Mouse (Mus musculus) thymus, postnatal 0 days (tissue): ENCODE data around the gene Olfr532. TPM values are rescaled to one million over a fixed set of nuclear protein-coding genes. Genes with fewer than 3 reads are reported as not detected.
"Not testable (repeated sequence)": the region's sequence is repeated elsewhere in the genome, so short reads cannot be mapped to it uniquely, and the experiment has no call there.

ENCODE experiments used
- DNase-seq: peaks from one replicate; pipeline ENCODE4 v3.0.0-alpha.2; 2015; ENCODE audit warnings: low spot score
- polyA plus RNA-seq: library from polyadenylated mRNA; unstranded; fragments of >200 nt; fragmentation: Nextera tagmentation; extraction: Ambion mirVana; gene quantifications from 2 replicates; pipeline ENCODE4 v1.2.1, GENCODE M21; 2015

Gene Olfr532
- not detected in 2 replicates for polyA plus RNA-seq

- no peak for DNase-seq
Measured at GRCm38 (mm10) chr7:140421539-140421938, at the start of gene Olfr532. TSS of gene Olfr532 (minus strand) at chr7:140421639.

GRCm38 (mm10) chr7:140463070-140463469, 41.6 kb upstream of the Olfr532 start, which contains the start of gene Olfr533:
TSS of gene Olfr533 (plus strand) at chr7:140463370.
- DNase-seq = not testable (repeated sequence)

DNA sequence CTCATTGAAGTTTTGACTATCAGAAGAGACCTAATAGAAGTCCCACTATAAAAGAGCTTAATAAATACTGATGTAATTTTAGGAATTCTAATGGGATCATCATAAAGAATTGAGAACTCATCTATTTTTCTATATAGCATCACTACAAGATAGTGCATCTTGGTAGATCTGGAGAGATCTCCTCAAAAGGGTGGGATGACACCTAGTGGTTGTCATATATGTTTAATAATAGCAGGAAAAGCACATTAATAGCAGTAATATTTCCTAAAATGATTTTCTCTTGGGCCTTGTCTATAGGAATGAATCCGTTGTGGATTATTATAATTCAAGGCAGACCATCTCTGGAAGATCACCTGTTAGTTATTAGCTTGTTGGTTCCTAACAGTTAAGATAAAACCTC, 21.7 kb upstream of the Olfr532 start:
- no peak for DNase-seq

GRCm38 (mm10) chr7:140402818-140403217, 18.6 kb downstream of the Olfr532 start, which contains the start of gene Olfr531:
TSS of gene Olfr531 (minus strand) at chr7:140402918.
- DNase-seq = no peak

DNA sequence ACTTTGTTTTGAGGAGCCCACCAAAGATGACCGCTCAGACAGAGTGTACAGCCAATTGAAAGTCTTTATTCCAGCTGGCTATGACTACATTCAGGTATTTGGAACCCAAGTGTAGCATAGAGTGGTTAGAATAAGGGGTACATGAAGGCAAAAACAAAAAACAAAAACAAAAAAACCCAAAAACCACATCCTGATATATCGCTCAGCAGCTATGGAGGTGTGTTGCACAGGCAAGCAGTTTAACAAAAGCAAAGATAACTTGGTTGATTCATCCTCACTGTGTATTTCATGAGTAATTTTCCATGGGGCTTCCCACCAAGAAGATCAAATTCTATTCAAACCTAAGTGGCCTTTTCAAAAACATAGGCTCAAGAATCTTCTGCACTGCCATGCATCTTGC, 44.5 kb downstream of the Olfr532 start:
- peak; percentile 80 for DNase-seq

DNA sequence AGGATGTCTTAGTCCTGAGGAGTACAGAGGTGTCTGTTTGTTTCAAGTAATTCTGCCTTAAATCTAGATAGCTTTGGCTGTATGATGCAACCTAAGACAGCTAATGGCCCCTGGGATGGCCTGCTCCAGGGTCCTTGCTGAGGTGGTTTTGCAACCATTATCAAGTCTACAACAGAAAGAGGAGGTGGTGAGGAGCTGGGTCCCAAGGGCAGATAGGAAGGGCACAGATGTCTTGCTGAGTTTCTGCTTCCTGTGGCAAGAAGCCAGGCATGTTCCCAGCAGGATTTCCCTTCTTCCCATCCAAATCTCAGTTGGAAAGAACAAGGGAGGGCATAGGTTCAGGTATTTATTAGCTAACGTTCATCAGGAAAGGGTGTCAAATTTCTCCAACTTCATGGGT, 45.2 kb downstream of the Olfr532 start, which contains the start of gene Olfr530:
Gene Olfr530 (minus strand): TSS at position 101 of the 400 bp plus-strand sequence.
- DNase-seq = peak; percentile 25

DNA sequence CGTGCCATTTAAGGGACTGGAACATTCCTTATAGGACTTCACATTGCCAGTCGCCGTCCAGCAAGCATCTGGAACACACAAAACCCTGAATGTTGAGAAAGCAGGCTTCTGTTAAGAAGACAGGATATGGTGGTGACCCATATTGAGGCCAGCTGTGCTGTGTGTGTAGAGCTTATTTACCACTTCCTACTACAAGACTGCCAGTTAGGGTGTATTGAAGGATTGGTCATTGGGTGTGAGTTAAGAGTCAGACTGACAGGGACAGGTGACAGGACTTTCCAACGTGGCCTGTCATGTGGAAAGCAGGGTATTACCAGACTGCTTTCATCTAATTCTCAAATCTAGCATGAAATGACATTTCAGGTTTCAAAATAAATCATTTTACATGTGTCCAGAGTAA, 47.1 kb downstream of the Olfr532 start:
- DNase-seq = peak; percentile 79

Other genes starting within 250 kb of the Olfr532 start
- gene Olfr523, start 248.4 kb downstream of the Olfr532 start, polyA plus RNA-seq = 0.08 TPM in 2 replicates
- 1.1 and 1.3 TPM in 2 replicates for gene Olfr524, start 215.7 kb downstream of the Olfr532 start, polyA plus RNA-seq
- 40.2 and 40.6 TPM in 2 replicates for gene Cd163l1, start 203.4 kb downstream of the Olfr532 start, polyA plus RNA-seq
- 26.5 and 34.2 TPM in 2 replicates for gene 5830411N06Rik, start 174.4 kb downstream of the Olfr532 start, polyA plus RNA-seq
- 0.03 and 0.08 TPM in 2 replicates for gene Olfr525, start 100.8 kb downstream of the Olfr532 start, polyA plus RNA-seq
- 0.06 TPM in 1 of 2 replicates, not detected in the other for gene Olfr527, start 87.6 kb downstream of the Olfr532 start, polyA plus RNA-seq
- not detected in 2 replicates for gene Olfr60, start 60.0 kb downstream of the Olfr532 start, polyA plus RNA-seq
- gene Olfr530, start 45.3 kb downstream of the Olfr532 start, polyA plus RNA-seq = 0.21 TPM in 1 of 2 replicates, not detected in the other
- gene Olfr531, start 18.7 kb downstream of the Olfr532 start, polyA plus RNA-seq = 0.05 and 0.08 TPM in 2 replicates
- not detected in 2 replicates for gene Olfr533, start 41.7 kb upstream of the Olfr532 start, polyA plus RNA-seq
- not detected in 2 replicates for gene Olfr535, start 62.6 kb upstream of the Olfr532 start, polyA plus RNA-seq
- not detected in 2 replicates for gene Olfr536, start 85.8 kb upstream of the Olfr532 start, polyA plus RNA-seq
- not detected in 2 replicates for gene Olfr538, start 146.2 kb upstream of the Olfr532 start, polyA plus RNA-seq
- not detected in 2 replicates for gene Olfr46, start 179.6 kb upstream of the Olfr532 start, polyA plus RNA-seq
- not detected in 2 replicates for gene Olfr61, start 207.3 kb upstream of the Olfr532 start, polyA plus RNA-seq
- gene Olfr53, start 224.8 kb upstream of the Olfr532 start, polyA plus RNA-seq = not detected in 2 replicates
- gene Olfr539, start 238.3 kb upstream of the Olfr532 start, polyA plus RNA-seq = not detected in 2 replicates